Mouse (Mus musculus): ENCODE data around the gene Pet117. TPM values are rescaled to one million over a fixed set of nuclear protein-coding genes. Genes with fewer than 3 reads are reported as not detected.
A peak's percentile ranks its signal among the peaks of the same experiment; 100 is the strongest.

Pet117 gene
- polyA plus RNA-seq, 1 experiment from 2014 or later: 2.8 TPM

DNA sequence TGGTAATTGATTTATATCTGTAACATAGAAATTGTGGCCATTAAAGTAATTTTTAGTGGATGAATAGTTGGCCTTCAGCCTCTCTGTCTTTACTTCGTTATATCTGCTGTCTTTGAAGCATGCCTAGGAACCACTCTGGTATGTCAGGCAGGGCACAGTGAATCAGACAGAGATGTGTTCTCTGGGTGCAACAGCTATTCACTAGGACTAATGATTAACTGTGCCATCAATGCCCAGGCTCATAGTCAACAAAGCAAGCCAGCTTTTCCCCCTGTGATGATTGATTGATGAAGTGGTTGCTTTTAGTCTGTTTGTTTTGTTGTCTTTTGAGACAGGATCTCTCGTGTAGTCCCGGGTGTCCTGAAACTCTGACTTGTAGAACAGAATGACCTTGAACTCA lies 19.6 kb downstream of the Pet117 start:
- 73% methylated on average over 3 of the region's 3 CpGs for WGBS
- no peak for ATAC-seq
- Histone ChIP-seq H3K4me1 (no peaks in the 10 kb centered on the region), H3K4me3 (no peak overlapping the region), H3K27ac (no peak overlapping the region), H3K9ac (no peak overlapping the region), H3K27me3 (no peaks in the 10 kb centered on the region), H3K4me2 (no peak overlapping the region), H3K36me3 (ENCODE audit: poor library complexity, severe bottlenecking) (peaks cover 78% of the 10 kb centered on the region), H3K9me3 (replicated peaks) (peaks cover 5% of the 10 kb centered on the region)

DNA sequence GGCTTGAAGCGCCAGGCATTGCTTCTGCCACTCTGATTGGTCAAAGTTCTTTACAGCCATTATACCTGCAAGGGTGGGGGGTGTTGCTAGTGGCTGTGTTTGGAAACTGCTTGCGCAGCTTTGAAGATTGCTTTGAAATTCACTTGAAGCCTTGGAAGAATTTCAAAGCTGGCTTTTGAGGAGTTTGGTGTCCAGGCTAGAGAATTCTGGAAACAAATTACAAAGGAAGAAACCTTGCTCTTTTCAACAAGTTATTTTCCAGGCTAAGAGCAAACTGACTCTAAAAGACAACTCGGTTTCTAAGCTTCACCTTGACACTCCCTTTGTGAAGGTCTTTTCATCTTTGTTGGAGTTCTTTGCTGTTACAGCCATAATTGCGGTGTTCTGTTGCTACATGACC lies 30.7 kb downstream of the Pet117 start:
- Histone ChIP-seq H3K27me3 (no peaks in the 10 kb centered on the region), H3K9ac (no peak overlapping the region), H3K4me3 (no peak overlapping the region), H3K4me1 (no peaks in the 10 kb centered on the region), H3K27ac (no peak overlapping the region), H3K9me3 (replicated peaks) (no peaks in the 10 kb centered on the region), H3K4me2 (no peak overlapping the region), H3K36me3 (ENCODE audit: poor library complexity, severe bottlenecking) (peaks cover 85% of the 10 kb centered on the region)
- 92% methylated on average over 4 of the region's 4 CpGs for WGBS
- no peak for ATAC-seq

DNA sequence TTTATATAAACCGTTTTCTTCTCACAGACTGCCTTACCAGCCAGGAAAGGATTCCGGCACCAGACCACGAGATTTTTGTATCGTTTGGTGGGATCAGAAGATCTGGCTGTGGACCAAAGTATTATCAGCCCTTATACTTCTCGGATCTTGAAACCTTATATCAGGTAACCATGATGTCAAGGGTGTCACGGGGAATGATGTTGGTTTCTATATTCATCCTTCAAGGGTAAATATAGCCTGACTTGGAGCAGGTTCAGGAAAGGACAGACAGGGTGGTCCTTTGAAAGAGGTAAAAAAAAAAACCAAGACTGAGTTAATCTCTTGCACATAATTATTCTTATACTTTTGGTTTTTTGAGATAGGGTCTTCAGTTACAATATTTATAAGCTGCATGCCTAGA lies 31.9 kb downstream of the Pet117 start:
- no peaks in the 10 kb centered on the region for H3K4me1 ChIP-seq
- H3K9ac ChIP-seq: no peak overlapping the region
- no peaks in the 10 kb centered on the region for H3K9me3 ChIP-seq (replicated peaks)
- no peaks in the 10 kb centered on the region for H3K27me3 ChIP-seq
- 92% methylated on average over 6 of the region's 6 CpGs for WGBS
- ATAC-seq: no peak
- no peak overlapping the region for H3K4me2 ChIP-seq
- peaks cover 82% of the 10 kb centered on the region for H3K36me3 ChIP-seq (ENCODE audit: poor library complexity, severe bottlenecking)
- H3K4me3 ChIP-seq: no peak overlapping the region
- no peak overlapping the region for H3K27ac ChIP-seq

DNA sequence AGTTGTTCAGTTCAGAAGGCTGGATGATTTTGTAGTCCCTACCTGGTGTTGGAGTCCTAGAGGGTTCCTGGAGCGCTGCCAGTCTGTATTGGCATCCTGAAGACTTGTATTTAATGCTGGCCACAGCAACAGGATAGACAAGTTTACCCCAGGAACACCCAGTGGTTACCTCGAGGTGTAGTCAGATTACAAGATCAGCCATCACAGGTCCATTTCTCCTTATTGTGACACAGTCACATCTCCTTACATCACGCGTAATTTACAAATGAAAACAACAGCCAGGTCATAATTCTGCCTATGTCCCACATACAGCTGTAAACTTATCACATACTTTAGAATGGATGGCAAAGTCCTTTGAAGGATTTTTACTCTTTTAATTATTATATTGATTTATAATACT lies 40.2 kb downstream of the Pet117 start:
- 98% methylated on average over 4 of the region's 4 CpGs for WGBS
- H3K27ac ChIP-seq: no peak overlapping the region
- no peaks in the 10 kb centered on the region for H3K4me1 ChIP-seq
- H3K27me3 ChIP-seq: no peaks in the 10 kb centered on the region
- no peak overlapping the region for H3K4me3 ChIP-seq
- no peak overlapping the region for H3K4me2 ChIP-seq
- peaks cover 60% of the 10 kb centered on the region for H3K36me3 ChIP-seq (ENCODE audit: poor library complexity, severe bottlenecking)
- H3K9ac ChIP-seq: no peak overlapping the region
- no peaks in the 10 kb centered on the region for H3K9me3 ChIP-seq (replicated peaks)
- ATAC-seq: no peak

DNA sequence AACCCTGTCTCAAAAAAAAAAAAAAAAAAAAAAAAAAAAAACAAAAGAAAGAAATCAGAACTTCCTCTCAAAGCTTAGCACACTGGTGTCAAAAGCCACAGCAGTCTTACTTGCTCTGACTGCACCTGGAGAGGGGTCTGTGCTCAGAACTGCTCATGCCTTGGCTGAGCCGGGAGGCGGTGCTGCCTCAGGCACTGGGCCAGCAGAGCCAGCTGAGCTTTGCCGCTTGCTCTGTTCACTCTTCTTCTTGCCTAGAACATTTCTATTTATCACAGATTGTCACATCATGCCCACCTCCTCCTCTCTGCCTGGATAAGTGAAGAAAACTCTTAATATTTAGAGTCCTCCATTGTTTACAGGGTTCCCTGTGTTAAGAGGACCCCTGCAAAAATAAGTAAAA lies 41.8 kb downstream of the Pet117 start:
- no peak overlapping the region for H3K9ac ChIP-seq
- no peaks in the 10 kb centered on the region for H3K27me3 ChIP-seq
- ATAC-seq: no peak
- no peak overlapping the region for H3K4me3 ChIP-seq
- H3K36me3 ChIP-seq (ENCODE audit: poor library complexity, severe bottlenecking): peaks cover 51% of the 10 kb centered on the region
- H3K27ac ChIP-seq: no peak overlapping the region
- H3K4me1 ChIP-seq: no peaks in the 10 kb centered on the region
- H3K4me2 ChIP-seq: no peak overlapping the region
- 86% methylated on average over 3 of the region's 3 CpGs for WGBS
- H3K9me3 ChIP-seq (replicated peaks): no peaks in the 10 kb centered on the region

DNA sequence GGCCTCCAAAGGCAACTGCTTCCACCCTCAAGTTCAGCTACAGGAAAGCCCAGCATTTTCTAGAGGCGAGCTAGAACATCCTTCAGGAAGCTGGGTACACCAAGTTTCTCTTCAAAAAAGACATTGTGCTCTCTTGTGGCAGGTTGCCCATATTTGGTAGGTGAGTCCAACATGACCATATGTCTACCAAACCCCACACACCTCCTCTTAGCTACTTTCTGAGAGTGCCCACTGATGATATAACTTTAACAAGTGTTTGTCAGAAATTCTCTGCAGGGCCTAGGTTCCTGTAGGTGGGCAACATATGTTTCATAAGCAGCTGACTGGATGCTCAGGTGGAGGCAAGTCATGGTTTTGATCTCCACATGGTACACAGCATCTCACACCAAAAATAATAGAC lies 45.9 kb downstream of the Pet117 start:
- Histone ChIP-seq H3K36me3 (ENCODE audit: poor library complexity, severe bottlenecking) (peaks cover 19% of the 10 kb centered on the region), H3K27ac (no peak overlapping the region), H3K9ac (no peak overlapping the region), H3K4me3 (no peak overlapping the region), H3K9me3 (replicated peaks) (no peaks in the 10 kb centered on the region), H3K4me2 (no peak overlapping the region), H3K27me3 (no peaks in the 10 kb centered on the region), H3K4me1 (peaks cover 14% of the 10 kb centered on the region)
- no peak for ATAC-seq
- 83% methylated on average over 1 of the region's 1 CpGs for WGBS

DNA sequence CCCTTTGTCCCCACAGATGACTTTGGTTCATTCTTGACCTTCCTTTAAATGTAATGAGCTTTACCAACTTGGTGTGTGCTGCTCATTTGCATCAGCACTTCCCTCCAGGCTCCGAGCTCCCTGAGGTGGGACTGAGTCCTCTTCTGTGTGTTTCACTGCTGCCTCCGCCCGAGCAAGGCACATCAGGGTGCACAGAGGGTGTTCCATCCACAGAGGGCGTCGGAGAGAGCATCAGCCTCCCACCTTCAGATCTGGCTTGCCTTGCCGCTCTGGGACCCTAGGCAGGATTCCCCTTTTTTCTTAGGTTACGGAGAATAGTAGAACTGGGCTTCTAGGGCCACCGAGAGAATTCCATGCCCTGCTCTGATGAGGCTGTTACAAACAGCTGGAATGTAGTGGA lies 48.1 kb downstream of the Pet117 start:
- Histone ChIP-seq H3K9me3 (replicated peaks) (no peaks in the 10 kb centered on the region), H3K27ac (no peak overlapping the region), H3K9ac (no peak overlapping the region), H3K4me1 (peaks cover 14% of the 10 kb centered on the region), H3K4me2 (no peak overlapping the region), H3K4me3 (no peak overlapping the region), H3K36me3 (ENCODE audit: poor library complexity, severe bottlenecking) (peaks cover 14% of the 10 kb centered on the region; the same call in 1 of the 2 replicates), H3K27me3 (no peaks in the 10 kb centered on the region)
- whole genome bisulfite sequencing: 55% methylated on average over 8 of the region's 8 CpGs
- ATAC-seq: no peak

DNA sequence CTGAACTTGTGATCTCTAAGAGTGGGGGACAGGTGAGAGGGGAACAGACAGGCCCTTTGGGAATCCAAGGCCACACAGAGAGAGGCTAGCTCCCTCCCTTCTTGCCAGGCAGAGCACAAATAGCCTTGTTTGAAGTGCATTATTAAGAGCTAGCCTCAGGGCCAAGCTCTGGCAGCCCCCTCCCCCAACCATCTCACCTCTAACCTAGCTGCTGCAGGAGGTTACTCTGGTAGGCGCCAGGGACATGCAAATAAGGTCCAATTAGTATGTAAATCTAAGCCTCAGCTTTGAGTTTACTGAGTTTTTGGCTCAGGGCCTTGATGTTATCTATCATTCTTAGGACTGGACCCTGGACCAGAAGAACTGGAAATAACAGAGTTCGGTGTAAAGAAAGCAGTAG lies 49.3 kb downstream of the Pet117 start:
- Histone ChIP-seq H3K9ac (no peak overlapping the region), H3K4me1 (peaks cover 14% of the 10 kb centered on the region), H3K4me3 (no peak overlapping the region), H3K27ac (no peak overlapping the region), H3K27me3 (no peaks in the 10 kb centered on the region), H3K9me3 (replicated peaks) (0 out of 2 replicates have a peak, but pooled peaks cover under 1% of the 10 kb centered on the region), H3K4me2 (no peak overlapping the region), H3K36me3 (ENCODE audit: poor library complexity, severe bottlenecking) (0 out of 2 replicates have a peak, but pooled peaks cover 7% of the 10 kb centered on the region)
- WGBS: 24% methylated on average over 2 of the region's 2 CpGs
- ATAC-seq: peak; percentile 56; the same call in 1 of the 2 replicates

DNA sequence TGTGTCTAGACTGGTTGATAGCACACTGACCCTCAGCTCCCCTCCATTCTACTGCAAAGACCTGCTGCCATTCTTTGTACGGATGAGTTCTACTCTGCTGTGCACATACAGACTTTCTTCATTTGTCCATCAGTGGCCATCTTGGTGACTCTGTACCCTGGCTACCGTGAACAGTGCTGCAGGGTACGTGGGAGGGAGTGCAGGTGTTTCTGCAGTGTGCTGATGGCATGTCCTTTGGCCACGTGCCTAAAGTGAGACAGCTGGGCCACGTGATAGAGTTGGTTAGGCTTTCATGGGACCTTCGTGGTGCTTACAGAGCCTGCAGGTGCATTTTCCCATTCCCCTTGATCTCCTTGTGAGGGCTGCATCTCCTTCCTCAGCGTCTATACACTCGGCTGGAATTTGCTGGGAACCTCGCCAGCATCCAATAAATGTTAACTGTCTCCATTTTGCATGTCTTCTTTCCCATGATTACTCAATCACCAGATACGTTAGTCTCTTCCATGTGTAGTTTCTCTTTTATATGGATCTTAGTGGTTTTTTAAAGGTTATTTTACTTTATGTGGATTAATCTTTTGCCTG lies 53.4 kb downstream of the Pet117 start:
- Histone ChIP-seq H3K36me3 (ENCODE audit: poor library complexity, severe bottlenecking) (no peaks in the 10 kb centered on the region), H3K4me2 (no peak overlapping the region), H3K9ac (no peak overlapping the region), H3K4me3 (no peak overlapping the region), H3K4me1 (peaks cover 14% of the 10 kb centered on the region), H3K9me3 (replicated peaks) (peaks cover 5% of the 10 kb centered on the region; the same call in 1 of the 2 replicates), H3K27ac (no peak overlapping the region), H3K27me3 (no peaks in the 10 kb centered on the region)
- WGBS: 78% methylated on average over 10 of the region's 10 CpGs
- no peak for ATAC-seq

Other genes with a start within 250 kb of the Pet117 start
- 14.9 and 16.6 TPM in 2 replicates for gene Mgme1, start 98.3 kb upstream of the Pet117 start, polyA plus RNA-seq (2015; fragmentation: Nextera tagmentation; extraction: Ambion mirVana)
- 74.5 and 78.6 TPM in 2 replicates for gene Snx5, start 98.1 kb upstream of the Pet117 start, polyA plus RNA-seq (2015; fragmentation: Nextera tagmentation; extraction: Ambion mirVana)
- gene Ovol2, start 36.9 kb upstream of the Pet117 start, polyA plus RNA-seq (2015; fragmentation: Nextera tagmentation; extraction: Ambion mirVana): not detected in 2 replicates
- 29.8 and 39.3 TPM in 2 replicates for gene Kat14, start within 50 bp of the Pet117 start, polyA plus RNA-seq (2015; fragmentation: Nextera tagmentation; extraction: Ambion mirVana)
- gene Dzank1, start 158.4 kb downstream of the Pet117 start, polyA plus RNA-seq (2015; fragmentation: Nextera tagmentation; extraction: Ambion mirVana): 2.7 and 4.5 TPM in 2 replicates
- gene Polr3f, start 158.7 kb downstream of the Pet117 start, polyA plus RNA-seq (2015; fragmentation: Nextera tagmentation; extraction: Ambion mirVana): 33.4 and 36.0 TPM in 2 replicates
- gene Rbbp9, start 181.9 kb downstream of the Pet117 start, polyA plus RNA-seq (2015; fragmentation: Nextera tagmentation; extraction: Ambion mirVana): 59.4 and 62.3 TPM in 2 replicates
- gene Sec23b, start 187.2 kb downstream of the Pet117 start, polyA plus RNA-seq (2015; fragmentation: Nextera tagmentation; extraction: Ambion mirVana): 93.0 and 95.8 TPM in 2 replicates
- gene Smim26, start 225.1 kb downstream of the Pet117 start, polyA plus RNA-seq (2015; fragmentation: Nextera tagmentation; extraction: Ambion mirVana): 47.3 and 53.8 TPM in 2 replicates
- 50.0 and 58.6 TPM in 2 replicates for gene Dtd1, start 230.9 kb downstream of the Pet117 start, polyA plus RNA-seq (2015; fragmentation: Nextera tagmentation; extraction: Ambion mirVana)